Mouse (Mus musculus) forebrain, embryonic 14.5 days (tissue): Measurements from ENCODE around the gene Tnfrsf19. TPM values are rescaled to one million over a fixed set of nuclear protein-coding genes. Genes with fewer than 3 reads are reported as not detected.

Experiments used
- ATAC-seq: fragments of 200-750 bp; cut with Nextera tagmentation; 2 replicates; pipeline ENCODE4 v1.8.0; 2017; ENCODE audit warnings: mild to moderate bottlenecking, moderate library complexity
- DNase-seq: peaks from one replicate; pipeline ENCODE4 v3.0.0-alpha.2; 2015; ENCODE audit warnings: low spot score
- H3K27ac ChIP-seq: fragments of 300-500 bp; sonication (generic); 2 replicates; pipeline ENCODE4 v1.5.1; 2014; ENCODE audit warnings: low read depth, mild to moderate bottlenecking, control low read depth, low read length, moderate library complexity
- H3K27me3 ChIP-seq: fragments of 300-500 bp; sonication (generic); replicated peaks from 2 replicates; pipeline ENCODE4 v1.6.1; 2014; ENCODE audit warnings: low read length, control low read depth, mixed read lengths; ENCODE audit not compliant: control insufficient read depth, insufficient read depth
- H3K36me3 ChIP-seq: fragments of 300-500 bp; sonication (generic); 2 replicates; pipeline ENCODE4 v1.6.1; 2014; ENCODE audit warnings: low read length, control low read depth; ENCODE audit not compliant: control insufficient read depth, insufficient read depth
- H3K4me1 ChIP-seq: fragments of 300-500 bp; sonication (generic); 2 replicates; pipeline ENCODE4 v1.6.1; 2014; ENCODE audit warnings: antibody characterized with exemption, low read length, control low read depth; ENCODE audit not compliant: control insufficient read depth, insufficient read depth
- H3K4me2 ChIP-seq: fragments of 300-500 bp; sonication (generic); 2 replicates; pipeline ENCODE4 v1.6.1; 2014; ENCODE audit warnings: mild to moderate bottlenecking, control low read depth, low read length
- H3K4me3 ChIP-seq: fragments of 300-500 bp; sonication (generic); 2 replicates; pipeline ENCODE4 v1.5.1; 2014; ENCODE audit warnings: low read depth, low read length, control low read depth
- H3K9ac ChIP-seq: fragments of 300-500 bp; sonication (generic); 2 replicates; pipeline ENCODE4 v1.6.1; 2014; ENCODE audit warnings: mild to moderate bottlenecking, low read length, control low read depth, moderate library complexity
- H3K9me3 ChIP-seq: fragments of 300-500 bp; sonication (generic); replicated peaks from 2 replicates; pipeline ENCODE4 v1.6.1; 2016; ENCODE audit warnings: low read length, control low read depth, mixed read lengths; ENCODE audit not compliant: control insufficient read depth
- WGBS: fragments of 180-500 bp; shearing (Covaris S2); extraction: QIAGEN DNeasy Blood & Tissue Kit; methylation state at CpG from one replicate; pipeline ENCODE4 v1.1.7; 2014; 5-methylcytosine and 5-hydroxymethylcytosine counted together
- polyA plus RNA-seq: library from polyadenylated mRNA; unstranded; fragments of >200 nt; fragmentation: Nextera tagmentation; extraction: Ambion mirVana; gene quantifications from 2 replicates; pipeline ENCODE4 v1.2.1, GENCODE M21; 2014

Tnfrsf19 gene
- polyA plus RNA-seq, 1 experiment from 2014 or later: 71.9 TPM

DNA sequence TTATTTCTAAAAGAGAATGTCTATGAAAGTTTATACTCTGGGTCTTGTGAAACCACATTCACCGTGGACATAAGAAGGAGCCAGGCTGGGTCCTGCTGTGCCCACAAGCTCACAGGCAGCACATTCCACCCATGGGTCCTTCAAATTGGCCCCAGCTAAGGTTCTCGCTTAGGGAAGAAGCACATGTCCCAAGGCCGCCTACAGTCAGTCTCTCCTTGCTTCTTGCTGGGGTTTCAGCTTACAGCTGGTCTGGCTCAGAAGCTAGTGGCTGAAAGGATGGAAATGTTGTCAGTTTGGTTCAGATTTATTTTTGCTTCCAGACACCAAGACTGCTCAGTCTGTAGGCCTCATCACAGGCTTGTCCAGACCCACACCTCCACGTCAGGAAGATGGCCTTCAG is 80.2 kb downstream of the Tnfrsf19 start:
- ATAC-seq: no peak
- Histone ChIP-seq H3K27me3 (no peaks in the 10 kb centered on the region), H3K36me3 (peaks cover 47% of the 10 kb centered on the region), H3K27ac (no peak overlapping the region), H3K9ac (no peak overlapping the region), H3K4me2 (no peak overlapping the region), H3K4me1 (no peaks in the 10 kb centered on the region), H3K9me3 (no peaks in the 10 kb centered on the region), H3K4me3 (no peak overlapping the region)
- WGBS: 92% methylated on average over 4 of the region's 4 CpGs
- DNase-seq: no peak

GRCm38 (mm10) chr14:60964016-60964810 is 82.1 kb downstream of the Tnfrsf19 start:
- Histone ChIP-seq H3K36me3 (peaks cover 36% of the 10 kb centered on the region), H3K4me3 (no peak overlapping the region), H3K27ac (no peak overlapping the region), H3K9ac (no peak overlapping the region), H3K4me1 (no peaks in the 10 kb centered on the region), H3K27me3 (no peaks in the 10 kb centered on the region), H3K4me2 (no peak overlapping the region), H3K9me3 (no peaks in the 10 kb centered on the region)
- 88% methylated on average over 7 of the region's 7 CpGs for WGBS
- no peak for DNase-seq
- ATAC-seq: no peak

DNA sequence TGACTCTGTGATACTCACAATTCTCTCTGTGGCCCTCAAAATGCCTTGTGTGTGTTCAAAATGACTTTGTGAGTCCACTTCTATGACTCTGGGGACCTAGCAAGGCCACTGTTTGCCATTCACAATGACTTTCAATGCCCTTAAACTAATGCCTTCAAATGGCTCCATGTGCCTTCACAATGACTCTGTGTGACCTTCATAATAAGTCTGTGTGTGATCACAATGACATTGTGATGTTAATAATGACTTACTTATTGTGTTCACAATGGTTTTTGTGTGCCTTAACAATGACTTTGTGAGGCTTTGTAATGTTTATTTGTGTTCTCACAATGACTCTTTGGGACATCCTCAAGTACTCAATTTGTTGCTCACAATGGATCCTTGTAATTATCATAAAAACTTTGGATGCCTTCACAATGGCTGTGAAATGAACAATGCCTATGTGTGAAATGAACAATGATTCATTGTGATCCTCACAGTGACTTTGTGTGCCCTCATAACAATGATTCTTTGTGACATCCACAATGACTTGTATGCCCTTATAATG is 88.6 kb downstream of the Tnfrsf19 start:
- H3K4me2 ChIP-seq: no peak overlapping the region
- no peaks in the 10 kb centered on the region; the same call in 1 of the 2 replicates for H3K36me3 ChIP-seq
- no peak for DNase-seq
- no peak overlapping the region for H3K9ac ChIP-seq
- no peaks in the 10 kb centered on the region for H3K4me1 ChIP-seq
- no peaks in the 10 kb centered on the region for H3K9me3 ChIP-seq
- H3K27me3 ChIP-seq: no peaks in the 10 kb centered on the region
- H3K4me3 ChIP-seq: no peak overlapping the region
- H3K27ac ChIP-seq: no peak overlapping the region
- ATAC-seq: no peak

DNA sequence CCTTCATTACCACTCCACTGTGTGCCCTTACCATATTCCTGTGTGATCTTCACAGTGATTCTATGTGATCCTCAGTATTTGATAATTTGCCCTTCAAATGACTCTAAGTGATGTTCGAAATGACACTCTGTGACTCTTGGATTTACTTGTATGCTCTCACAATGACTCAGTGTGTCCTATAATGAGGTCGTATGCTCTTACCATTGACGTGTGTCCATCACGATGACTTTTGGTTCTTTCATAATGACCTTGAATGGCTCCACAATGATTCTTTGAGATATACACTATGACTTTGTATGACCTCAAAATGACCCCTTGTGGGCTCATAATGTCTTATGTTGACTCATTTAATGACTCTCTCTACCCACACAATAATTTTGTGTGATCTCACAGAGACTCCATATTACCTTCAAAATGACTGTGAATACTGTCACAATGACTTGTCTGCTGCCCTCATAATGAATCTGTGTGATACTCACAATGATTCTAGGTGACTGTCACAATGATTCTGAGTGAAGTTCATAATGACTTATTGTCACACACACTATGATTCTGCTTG is 108.7 kb downstream of the Tnfrsf19 start:
- Histone ChIP-seq H3K4me3 (no peak overlapping the region), H3K4me1 (no peaks in the 10 kb centered on the region), H3K27me3 (no peaks in the 10 kb centered on the region), H3K9me3 (no peaks in the 10 kb centered on the region), H3K27ac (no peak overlapping the region), H3K36me3 (no peaks in the 10 kb centered on the region), H3K4me2 (no peak overlapping the region), H3K9ac (no peak overlapping the region)
- DNase-seq: no peak
- no peak for ATAC-seq
- WGBS: 93% methylated on average over 4 of the region's 4 CpGs

- Histone ChIP-seq H3K4me3 (no peak overlapping the region), H3K9me3 (no peaks in the 10 kb centered on the region), H3K4me2 (no peak overlapping the region), H3K36me3 (no peaks in the 10 kb centered on the region), H3K9ac (no peak overlapping the region), H3K27ac (no peak overlapping the region), H3K27me3 (no peaks in the 10 kb centered on the region), H3K4me1 (no peaks in the 10 kb centered on the region)
- no peak for ATAC-seq
- no peak for DNase-seq
- 87% methylated on average over 5 of the region's 5 CpGs for WGBS
These were observed 110.6 kb downstream of the Tnfrsf19 start for GRCm38 (mm10) chr14:60935705-60936104.

- H3K9me3 ChIP-seq: no peaks in the 10 kb centered on the region
- H3K4me1 ChIP-seq: peaks cover 4% of the 10 kb centered on the region
- no peak overlapping the region for H3K4me2 ChIP-seq
- 26% methylated on average over 1 of the region's 1 CpGs for WGBS
- no peak overlapping the region for H3K27ac ChIP-seq
- DNase-seq: no peak
- ATAC-seq: no peak
- no peak overlapping the region for H3K4me3 ChIP-seq
- H3K9ac ChIP-seq: no peak overlapping the region
- H3K36me3 ChIP-seq: no peaks in the 10 kb centered on the region
- no peaks in the 10 kb centered on the region for H3K27me3 ChIP-seq
These were observed 120.3 kb downstream of the Tnfrsf19 start for GRCm38 (mm10) chr14:60926011-60926410.

- 58% methylated on average over 4 of the region's 4 CpGs for WGBS
- ATAC-seq (no peak), DNase-seq (no peak)
- Histone ChIP-seq H3K27ac (no peak overlapping the region), H3K36me3 (no peaks in the 10 kb centered on the region), H3K27me3 (no peaks in the 10 kb centered on the region), H3K4me1 (no peaks in the 10 kb centered on the region; the same call in 1 of the 2 replicates), H3K4me2 (no peak overlapping the region), H3K9ac (no peak overlapping the region), H3K4me3 (no peak overlapping the region), H3K9me3 (no peaks in the 10 kb centered on the region)
These were observed 129.6 kb downstream of the Tnfrsf19 start for GRCm38 (mm10) chr14:60916661-60917060.
